Mouse (Mus musculus) embryo, embryonic 10.5 days (tissue): ENCODE results near the gene Lysmd4.
"Not testable (repeated sequence)": the region's sequence is repeated elsewhere in the genome, so short reads cannot be mapped to it uniquely, and the experiment has no call there.

Source experiments
- DNase-seq: peaks from one replicate; pipeline ENCODE4 v3.0.0-alpha.2; 2015; ENCODE audit warnings: low spot score

Gene Lysmd4

DNA sequence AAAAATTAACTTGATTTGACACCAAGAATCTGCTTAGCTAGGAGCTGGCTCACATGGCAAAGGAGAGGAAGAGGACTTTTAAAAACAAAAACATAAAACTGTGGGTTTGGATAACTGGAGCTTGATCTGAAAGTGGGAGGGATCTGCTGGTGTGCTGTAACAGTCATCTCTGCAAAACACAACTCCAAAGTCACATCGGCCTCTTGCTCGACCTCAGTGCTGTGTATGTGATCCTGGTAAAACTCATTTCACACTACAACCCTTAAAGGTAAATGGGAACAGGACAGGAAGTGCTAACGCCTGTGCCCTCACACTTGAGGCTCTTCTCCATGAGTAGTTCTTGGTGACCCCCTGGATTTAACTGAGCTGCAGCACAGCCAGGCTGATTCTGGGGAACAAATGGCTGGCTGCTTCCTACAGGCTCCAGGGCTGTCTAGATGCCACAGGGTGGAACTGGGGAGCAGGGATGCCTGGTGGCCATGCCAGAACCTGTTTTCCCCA lies 8.3 kb downstream of the Lysmd4 start:
- no peak for DNase-seq

DNA sequence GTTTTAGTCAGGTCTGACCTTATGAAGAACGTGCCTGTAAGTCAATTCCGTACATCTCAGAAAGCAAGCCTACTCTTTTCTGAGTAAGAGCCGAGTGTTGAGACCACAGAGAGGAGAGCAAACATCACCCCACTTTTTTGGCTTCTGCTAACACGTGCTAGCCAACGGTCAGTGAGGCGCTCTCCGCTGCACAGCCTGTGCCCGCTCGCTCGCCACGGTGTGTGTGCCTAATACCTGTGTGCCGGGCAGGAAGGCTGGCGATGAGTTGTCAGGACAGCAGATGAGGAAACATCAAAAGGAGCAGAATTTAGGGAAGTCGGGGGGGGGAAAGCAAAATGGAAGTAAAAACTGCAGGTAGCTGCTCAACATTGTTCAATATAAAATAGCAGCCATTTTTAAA lies 10.2 kb downstream of the Lysmd4 start:
- DNase-seq: no peak

DNA sequence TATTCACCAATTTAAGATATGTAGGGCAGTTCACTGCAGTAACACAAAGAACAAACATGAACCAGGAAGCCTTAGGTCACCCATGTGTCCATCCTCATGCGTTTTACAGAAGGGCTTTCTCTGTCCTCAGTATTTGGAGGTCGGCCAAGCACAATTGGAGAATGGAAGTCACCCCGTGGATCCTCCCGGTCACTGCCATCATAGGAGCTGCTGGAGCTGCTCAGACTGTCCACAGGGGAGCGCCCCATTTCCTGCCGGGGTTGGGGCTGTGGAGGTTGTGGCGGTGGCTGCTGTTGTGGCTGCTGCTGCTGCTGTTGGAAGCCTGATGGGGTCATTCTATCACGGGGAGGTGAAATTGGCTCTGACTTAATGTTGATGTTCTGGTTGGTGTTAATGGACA lies 12.5 kb downstream of the Lysmd4 start:
- DNase-seq: no peak

DNA sequence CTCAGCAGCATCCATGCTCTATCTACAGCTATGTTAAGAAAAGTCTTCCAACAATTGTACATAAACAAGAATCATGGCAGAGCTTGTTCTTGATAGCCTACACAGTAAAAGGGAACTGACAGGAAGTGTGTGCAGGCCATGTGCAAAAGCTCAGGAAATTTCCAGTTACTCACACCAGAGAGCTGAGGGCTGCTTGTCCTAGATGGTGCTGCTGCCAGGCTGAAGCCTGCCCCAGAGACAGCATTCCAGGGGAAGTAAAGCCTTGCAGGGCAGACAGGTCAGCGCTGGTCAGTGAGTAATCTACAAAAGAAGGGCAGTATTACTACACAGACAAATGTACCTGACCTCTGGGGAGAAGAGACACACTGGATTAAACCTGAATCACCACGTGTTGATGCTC lies 14.0 kb downstream of the Lysmd4 start:
- DNase-seq: no peak

DNA sequence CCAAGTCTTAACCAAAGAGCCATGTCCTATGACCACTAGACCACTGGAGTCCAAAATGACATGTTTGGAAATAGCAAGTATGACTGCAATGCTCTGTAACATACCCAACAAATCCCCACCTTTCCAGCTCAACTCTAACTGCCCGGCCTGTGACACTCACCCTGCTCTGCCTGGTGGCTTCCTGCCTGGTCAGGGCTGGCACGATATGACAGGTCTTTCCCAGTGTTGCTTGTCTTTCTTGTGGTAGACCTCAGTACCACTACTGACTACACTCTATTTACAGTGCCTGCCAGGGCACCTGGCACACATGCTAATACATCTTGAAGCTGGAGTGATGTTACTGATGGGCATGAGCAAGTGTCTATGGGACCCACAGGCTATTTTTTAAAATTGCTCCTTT lies 15.4 kb downstream of the Lysmd4 start:
- no peak for DNase-seq

DNA sequence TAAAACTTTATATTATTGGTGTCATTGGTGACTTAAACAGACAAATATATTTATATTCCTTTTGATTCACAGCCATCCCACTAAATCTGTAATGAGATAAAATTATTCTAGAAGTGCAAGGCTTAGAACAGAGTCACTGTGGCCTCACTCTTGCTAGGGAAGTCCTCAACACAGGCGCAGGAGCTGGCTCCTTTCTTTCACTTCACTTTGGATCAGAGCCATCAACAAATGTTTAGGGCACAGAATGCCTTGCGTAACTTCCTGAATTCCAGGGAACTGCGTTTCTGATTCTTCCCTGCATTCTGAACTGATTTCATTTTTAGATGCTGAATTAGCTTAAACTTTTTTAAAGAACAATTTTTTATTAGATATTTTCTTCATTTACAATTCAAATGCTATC lies 19.6 kb downstream of the Lysmd4 start:
- no peak for DNase-seq

DNA sequence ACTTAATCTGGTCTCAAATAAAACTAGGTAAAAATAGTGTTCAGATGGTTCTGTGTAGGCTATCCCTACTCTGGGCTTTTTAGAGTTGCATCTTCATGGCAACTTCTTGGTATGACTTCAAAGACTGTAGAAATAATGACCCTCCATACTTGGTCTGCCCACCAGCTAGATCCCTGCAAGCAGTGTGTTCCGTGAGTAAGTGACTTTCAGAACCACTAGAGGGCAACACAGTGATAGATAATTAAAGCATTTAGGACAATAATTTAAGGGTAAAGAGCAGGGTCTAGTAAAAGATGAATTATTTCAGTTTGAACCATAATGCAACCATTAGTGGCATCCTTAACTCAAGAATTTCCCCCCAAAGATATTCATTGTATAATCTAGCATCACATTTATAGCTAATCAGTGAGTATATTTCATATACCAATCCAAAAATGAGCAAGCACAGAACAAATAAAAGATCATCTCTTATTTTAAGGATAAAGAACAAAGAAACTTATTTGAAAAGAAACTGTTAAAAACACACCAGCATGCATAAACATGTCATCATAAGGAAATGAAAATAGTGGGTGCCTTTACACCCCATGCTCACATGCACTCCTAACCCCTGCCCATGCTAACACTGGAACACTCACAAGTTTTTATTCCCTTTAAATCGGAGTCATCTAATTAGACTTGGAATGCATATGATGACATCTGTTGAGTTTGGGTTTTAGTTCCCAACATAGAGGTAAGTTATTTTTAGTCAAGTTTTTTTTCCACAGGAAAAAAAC lies 21.0 kb downstream of the Lysmd4 start:
- peak; percentile 62 for DNase-seq

DNA sequence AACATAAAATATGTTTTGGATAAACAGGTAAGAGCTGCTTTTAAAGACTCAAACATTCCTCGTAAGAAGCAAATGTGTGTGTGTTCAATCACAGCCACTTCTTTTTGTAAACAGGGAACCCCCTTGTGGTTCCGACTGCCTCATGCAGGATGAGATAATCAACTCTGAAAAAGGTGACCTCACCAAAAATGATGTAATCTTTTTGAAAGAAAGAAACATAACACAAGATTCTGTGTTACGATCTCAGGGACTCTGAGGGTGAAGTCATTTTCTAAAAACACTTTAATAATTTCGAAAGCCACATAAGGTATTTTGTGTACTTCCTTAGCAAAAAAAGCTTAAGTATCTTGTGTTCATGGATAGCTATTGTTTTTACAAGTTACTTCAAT lies 21.5 kb downstream of the Lysmd4 start:
- DNase-seq: peak; percentile 10

DNA sequence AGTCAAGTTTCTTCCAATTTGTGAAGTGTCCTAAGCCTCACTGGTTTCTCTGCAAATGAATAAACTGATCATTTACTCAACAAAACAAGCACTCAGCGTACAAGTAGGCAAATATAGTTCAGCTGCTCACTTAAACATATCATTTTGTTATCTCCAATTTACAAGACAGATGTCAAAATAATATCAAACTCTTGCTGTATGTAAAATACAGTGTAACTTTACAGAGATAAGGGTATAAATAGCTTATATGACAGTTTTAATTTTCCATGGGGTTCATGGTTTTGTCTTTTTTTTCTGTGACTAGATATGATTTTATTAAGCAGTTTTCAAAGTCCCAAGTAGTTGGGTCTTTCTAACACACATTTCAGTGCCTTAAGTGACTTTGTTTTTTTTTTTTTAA lies 22.9 kb downstream of the Lysmd4 start:
- DNase-seq: no peak

DNA sequence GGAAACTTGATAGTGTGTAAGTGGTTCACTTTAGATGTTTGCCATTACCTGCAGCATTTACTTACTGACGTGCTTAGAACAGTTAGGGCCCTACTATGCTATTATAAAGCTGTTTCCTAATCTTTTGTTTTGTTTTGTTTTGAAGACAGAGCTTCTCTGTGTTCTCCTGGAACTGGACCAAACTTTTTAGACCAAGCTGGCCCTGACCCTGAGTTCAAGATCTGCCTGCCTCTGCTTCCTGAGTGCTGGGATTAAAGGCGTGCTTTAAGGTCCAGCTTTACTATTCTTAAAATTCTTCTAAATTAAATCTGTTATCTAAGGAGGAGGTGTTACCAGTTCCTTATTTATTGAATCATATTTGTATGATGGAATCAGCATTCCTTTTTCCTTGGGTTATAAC lies 23.7 kb downstream of the Lysmd4 start:
- DNase-seq: no peak

DNA sequence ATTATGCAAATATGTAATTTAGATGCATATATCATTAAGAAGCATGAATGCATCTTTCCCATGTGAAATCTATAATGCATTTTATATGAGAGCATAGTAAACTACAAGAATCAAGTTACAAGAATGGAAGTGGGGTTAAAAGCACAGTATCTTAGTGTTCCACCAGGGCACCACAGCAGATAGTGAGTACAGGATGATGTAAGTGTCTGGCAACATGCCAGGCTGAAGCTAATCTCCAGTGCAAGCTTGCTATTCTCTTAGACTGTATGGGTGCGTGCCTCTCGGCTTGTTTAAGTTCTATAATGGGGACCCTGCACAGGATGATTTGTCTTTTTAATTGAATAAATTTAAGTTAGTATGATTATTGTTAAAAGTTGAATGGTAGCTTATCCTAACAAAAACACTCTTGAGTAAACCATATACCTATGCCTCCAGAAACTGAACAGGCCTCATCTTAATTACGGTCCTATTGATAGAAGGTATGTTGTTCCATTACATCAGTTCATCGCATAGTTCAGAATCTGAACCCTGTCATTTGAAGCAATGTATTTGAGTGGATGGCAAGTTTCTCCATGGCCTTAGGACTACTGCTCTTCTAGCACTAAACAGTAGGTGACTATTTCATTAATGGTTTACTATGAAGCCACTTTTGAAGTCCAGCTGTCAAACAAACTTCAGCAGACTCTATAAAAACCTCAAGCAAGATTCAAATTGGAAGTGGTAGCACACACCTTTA lies 37.7 kb downstream of the Lysmd4 start:
- peak; percentile 17 for DNase-seq

DNA sequence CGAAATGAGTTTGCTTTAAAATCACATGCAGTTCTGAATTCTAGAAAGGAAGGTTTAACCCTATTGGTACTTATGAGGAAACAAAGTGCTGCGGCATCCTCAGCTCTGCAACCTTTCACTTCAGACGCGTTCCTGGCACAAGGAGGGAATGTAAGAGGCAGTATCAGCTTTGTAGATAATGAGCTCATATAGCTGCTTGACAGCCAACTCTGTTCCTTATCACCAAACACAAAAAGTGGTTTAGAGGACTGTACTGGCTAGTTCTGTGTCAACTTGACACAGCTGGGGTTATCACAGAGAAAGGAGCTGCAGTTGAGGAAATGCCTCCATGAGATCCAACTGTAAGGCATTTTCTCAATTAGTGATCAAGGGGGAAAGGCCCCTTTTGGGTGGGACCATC lies 48.1 kb downstream of the Lysmd4 start:
- not testable (repeated sequence) for DNase-seq

DNA sequence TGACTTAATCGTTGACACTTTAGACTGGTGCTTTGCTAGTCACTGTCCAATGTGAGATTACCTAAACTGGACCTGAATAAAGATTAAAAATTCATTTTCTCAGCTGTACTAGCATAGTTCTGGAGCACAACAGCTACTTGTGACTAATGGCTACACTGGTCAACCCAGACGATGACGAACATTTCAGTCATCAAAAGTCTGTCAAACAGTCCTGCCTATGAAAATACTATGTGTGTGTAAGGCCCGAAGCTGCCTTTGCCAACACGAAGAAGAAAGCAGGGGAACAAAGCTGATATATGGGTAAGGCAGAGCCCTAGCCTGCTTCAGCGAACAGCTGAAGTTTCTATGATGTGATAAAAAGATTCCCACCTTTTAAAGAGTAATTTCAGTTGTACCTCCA lies 61.2 kb downstream of the Lysmd4 start:
- DNase-seq: no peak

DNA sequence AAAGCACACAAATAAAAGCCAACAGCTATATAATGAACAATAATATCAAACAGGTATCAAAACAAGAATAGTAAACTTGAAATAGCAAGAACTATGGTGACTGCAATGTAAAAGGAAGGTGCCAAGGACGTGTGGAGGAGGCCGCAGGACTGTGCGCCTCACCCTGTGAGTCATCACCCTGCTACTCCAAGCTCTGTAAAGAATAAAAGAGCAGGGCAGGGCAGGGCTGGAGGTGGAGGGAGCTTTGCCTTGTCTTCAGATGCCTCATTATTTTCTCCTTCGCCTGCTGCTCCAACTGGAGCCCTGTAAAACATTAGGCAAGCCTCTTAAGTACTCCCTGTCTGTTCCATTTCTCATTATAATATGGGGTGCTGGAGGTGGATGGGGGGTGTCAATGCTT lies 65.1 kb downstream of the Lysmd4 start:
- DNase-seq: no peak

DNA sequence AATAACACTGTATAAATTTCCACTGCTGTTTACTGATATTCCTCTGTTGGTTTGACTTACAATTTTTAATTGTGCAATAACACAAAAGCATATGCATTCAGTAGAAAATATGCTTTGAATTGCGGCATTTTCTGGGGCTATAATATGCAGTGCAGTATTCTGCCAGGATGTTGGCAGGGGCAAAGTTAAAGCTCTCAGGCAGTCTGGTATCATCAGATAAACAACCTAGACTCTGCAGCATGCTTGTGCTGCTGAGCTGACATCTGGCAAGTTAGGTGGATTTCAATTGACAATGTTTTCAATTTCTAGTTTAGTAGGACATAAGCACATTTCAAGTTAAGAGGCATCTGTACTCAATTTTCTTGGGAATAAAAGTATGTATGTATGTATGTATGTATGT lies 69.0 kb downstream of the Lysmd4 start:
- DNase-seq: no peak

DNA sequence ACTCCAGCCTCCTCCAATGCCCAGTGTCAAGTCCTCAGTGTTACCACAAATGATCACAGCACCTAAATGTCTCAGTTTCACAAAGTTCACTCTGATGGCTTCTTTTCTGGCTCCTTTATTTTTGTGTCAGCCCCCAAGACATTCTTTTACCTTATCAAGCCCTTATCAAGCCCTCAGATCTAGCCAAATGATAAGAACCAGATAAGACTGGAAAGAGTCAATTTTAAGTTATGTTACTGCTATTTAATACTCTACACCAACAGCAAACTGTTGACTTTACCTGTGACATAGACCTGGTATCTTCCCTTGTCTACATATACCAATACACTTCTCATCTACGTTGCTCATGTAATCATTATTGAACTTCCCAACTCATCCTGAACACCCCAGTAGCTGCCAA lies 74.1 kb downstream of the Lysmd4 start:
- DNase-seq: no peak

DNA sequence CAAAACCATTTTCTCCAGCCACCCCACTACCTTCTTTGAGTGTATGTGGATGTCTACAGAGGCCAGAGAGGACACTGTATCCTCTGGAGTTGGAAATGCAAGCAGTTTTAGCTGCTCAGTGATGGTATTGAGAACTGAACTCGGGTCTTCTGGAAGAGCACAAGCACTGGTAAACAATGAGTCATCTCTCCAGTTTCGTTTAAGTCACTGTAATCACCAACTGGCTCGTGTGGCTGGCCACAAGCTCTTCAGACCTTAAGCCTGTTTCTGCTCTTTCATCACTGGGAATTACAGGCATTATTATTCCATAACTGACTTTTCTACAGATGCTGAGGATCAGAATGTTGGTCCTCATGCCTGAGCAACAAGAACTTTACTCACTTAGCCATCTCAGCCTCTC lies 82.6 kb downstream of the Lysmd4 start:
- no peak for DNase-seq

DNA sequence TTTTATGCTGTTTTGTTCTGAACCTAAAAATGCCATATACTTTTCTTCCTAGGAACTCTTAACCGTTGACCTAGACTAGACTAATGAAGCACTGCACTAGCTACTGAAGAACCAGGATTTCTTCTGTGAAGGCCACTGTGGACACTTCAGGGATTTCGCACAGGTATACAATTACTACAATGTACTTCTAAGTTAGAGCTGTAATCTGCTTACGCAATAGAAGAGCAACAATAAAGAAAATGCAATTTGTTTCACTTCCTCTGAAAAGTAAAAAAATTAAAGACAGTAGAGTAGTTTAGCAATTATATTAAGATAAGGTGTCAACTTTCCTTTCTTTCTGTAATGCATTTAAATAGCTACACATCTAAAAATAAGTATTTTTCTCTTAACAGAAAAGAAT lies 84.7 kb downstream of the Lysmd4 start:
- no peak for DNase-seq

DNA sequence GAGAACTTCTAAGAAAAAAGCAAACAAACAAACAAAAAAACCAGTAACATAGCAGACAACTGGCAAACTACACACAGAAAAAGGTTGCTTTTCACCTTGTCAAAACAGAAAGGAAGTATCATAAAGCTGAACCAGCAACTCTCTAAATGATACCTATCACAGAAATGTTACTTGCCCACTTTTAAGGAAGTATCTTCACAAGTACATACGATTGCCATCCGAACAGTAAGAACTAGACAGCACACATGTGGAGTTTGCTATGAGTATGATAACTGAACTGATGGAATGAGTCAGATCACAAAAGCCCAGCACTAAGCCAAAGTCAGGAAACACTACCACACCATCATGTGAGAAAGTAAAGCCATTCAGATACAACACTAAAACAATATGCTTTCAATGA lies 85.8 kb downstream of the Lysmd4 start:
- no peak for DNase-seq

DNA sequence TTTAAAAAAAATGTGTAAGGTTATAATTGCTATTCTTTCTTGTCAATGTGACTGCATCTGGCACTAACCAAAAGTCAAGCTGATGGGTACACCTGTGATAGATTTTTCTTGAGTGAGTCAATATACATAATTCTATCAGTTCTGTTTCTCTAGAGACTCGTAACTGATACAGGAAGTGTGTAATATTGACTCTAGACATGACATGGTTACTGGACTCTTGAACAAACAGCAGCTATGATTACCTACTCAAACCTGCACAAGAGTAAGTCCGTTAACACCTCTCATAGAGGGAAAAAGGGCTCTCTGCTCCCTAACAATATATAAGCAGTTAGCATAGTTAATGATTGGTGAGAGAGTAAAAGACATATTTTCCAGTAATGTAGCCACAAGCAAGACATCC lies 87.8 kb downstream of the Lysmd4 start:
- DNase-seq: no peak

DNA sequence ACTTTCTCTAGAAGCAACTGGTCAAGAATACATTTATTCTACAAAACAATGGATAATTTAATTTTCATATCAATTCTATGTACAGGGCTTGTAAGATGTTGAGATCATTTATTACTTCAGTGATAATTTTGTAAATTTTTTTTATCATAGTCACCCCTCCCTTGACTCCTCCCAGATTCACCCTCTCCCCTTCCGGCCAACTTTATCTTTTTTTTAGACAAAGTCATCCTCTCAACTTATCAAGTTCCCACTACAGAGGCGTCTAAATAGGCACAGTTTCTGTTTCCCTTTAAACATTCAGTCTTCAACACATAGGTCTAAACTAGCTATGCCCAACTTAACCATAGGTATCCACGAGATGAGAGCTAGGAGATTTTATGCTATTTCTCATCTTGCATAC lies 90.9 kb downstream of the Lysmd4 start:
- no peak for DNase-seq

DNA sequence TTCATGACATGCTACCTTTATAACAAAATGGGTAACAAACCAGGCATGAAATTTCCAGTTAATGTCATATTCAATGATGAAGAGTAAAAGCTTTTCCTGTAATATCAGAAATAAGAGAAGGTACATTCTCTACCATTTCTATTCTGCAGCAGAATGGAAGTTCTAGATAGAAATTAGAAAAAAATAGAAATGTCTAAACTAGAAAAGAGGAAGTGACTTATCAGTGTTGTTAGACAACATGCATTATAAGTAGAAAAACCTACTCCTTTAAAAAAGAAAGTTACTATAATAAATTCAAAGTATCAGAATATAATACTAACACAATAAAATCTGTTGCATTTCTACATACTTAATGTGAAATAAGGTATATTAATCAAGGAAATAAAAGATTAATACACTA lies 96.4 kb downstream of the Lysmd4 start:
- no peak for DNase-seq

DNA sequence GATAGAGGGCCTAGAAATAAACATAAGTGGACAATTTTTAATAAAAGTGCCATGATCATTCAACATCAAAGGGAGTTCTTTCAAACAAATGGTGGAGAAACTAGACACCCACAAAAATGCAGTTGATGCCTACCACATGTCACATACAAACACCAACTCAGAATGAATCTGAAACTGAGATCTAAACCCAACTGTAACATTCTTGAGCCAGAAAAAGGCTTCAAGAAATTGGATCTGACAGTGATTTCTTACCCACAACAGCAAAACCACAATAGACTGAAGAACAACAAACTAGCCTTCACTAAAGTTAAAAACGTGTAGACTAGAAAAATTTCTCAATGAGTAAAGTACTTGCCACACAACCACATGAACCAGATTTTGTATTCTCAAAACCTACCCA lies 98.0 kb downstream of the Lysmd4 start:
- no peak for DNase-seq
